16 mouse cellular contexts compared by ENCODE assay signal in the genomic region with DNA sequence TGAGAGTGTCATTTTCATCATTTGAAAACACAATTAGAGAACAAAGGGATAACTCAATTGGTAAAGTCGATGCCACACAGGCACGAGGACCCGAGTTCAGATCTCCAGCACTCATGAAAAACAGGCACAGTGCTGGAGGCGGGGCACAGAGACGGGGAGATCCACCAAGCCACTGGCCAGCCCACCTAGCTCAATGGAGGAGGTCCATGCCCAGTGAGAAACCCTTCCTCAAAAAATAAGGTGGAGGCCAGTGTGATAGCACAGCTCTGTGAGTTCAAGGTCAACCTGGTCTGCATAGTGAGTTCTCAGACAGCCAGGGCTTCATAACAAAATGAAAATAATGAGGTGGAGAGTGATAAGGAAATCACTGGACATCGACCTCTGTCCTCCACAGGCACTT.
DNase-seq lines count a peak whose midpoint lies in the region; ATAC-seq and TF ChIP-seq lines count a peak whose summit lies in the region.
"Had no signal": no experiment of that assay in that cellular context is flagged by ENCODE, and none has a peak within 500 bp of the region (broad histone marks: within the 10 kb centered on the region; RNA-seq: fewer than 3 reads in every experiment).

No protein-coding gene starts in this region.

- no peak for ATAC-seq in forebrain, embryonic 11.5 days (replicated peaks; ENCODE audit: low FRiP score)
- no peak for ATAC-seq in forebrain, postnatal 0 days
- ATAC-seq in kidney, embryonic 16.5 days (ENCODE audit: low FRiP score, low TSS enrichment), result peak; percentile 50; the same call in 1 of the 2 replicates
- 0 out of 2 replicates have a peak, but pooled peaks have one; percentile 16 for ATAC-seq in forebrain, embryonic 15.5 days (replicated peaks)
- peak; percentile 41; the same call in 1 of the 2 replicates for ATAC-seq in midbrain, embryonic 15.5 days (replicated peaks)

- 89% methylated on average over 6 of the region's 6 CpGs for whole genome bisulfite sequencing in forebrain, embryonic 11.5 days
- WGBS in forebrain, postnatal 0 days, result 93% methylated on average over 6 of the region's 6 CpGs
- 91% methylated on average over 6 of the region's 6 CpGs for WGBS in kidney, embryonic 16.5 days
- WGBS in forebrain, embryonic 15.5 days, result 89% methylated on average over 6 of the region's 6 CpGs
- WGBS in midbrain, embryonic 15.5 days, result 96% methylated on average over 6 of the region's 6 CpGs

- no peaks in the 10 kb centered on the region for H3K36me3 ChIP-seq in forebrain, embryonic 11.5 days (ENCODE audit: control insufficient read depth, insufficient read depth, low read length)
- no peaks in the 10 kb centered on the region for H3K36me3 ChIP-seq in forebrain, postnatal 0 days (ENCODE audit: insufficient read depth)
- H3K36me3 ChIP-seq in kidney, embryonic 16.5 days (ENCODE audit: insufficient read depth, low read length), result no peaks in the 10 kb centered on the region
- no peaks in the 10 kb centered on the region for H3K36me3 ChIP-seq in forebrain, embryonic 15.5 days
- H3K36me3 ChIP-seq in midbrain, embryonic 15.5 days (replicated peaks), result no peaks in the 10 kb centered on the region
- H3K36me3 ChIP-seq: embryonic facial prominence, embryonic 13.5 days had no signal

- no peak overlapping the region for H3K9ac ChIP-seq in forebrain, embryonic 11.5 days (ENCODE audit: low read length)
- no peak overlapping the region for H3K9ac ChIP-seq in forebrain, postnatal 0 days
- no peak overlapping the region for H3K9ac ChIP-seq in kidney, embryonic 16.5 days (replicated peaks; ENCODE audit: low read length)
- H3K9ac ChIP-seq in forebrain, embryonic 15.5 days (replicated peaks), result no peak overlapping the region
- no peak overlapping the region for H3K9ac ChIP-seq in midbrain, embryonic 15.5 days
- H3K9ac ChIP-seq: embryonic facial prominence, embryonic 13.5 days had no signal

- DNase-seq in forebrain, embryonic 11.5 days (ENCODE audit: low spot score), result peak; percentile 49
- no peak for DNase-seq in forebrain, postnatal 0 days
- DNase-seq in kidney, adult 8-10 months, result no peak
- DNase-seq in embryo, embryonic 10.5 days (ENCODE audit: low spot score), result no peak
- DNase-seq in left cerebral cortex, postnatal 4 days, result no peak
- DNase-seq: adrenal gland, adult 8-10 months; cerebellum, adult 11-12 months; kidney, postnatal 4 days had no signal

- H3K4me1 ChIP-seq in forebrain, embryonic 11.5 days (replicated peaks; ENCODE audit: control insufficient read depth, insufficient read depth, low read length), result no peaks in the 10 kb centered on the region
- no peaks in the 10 kb centered on the region for H3K4me1 ChIP-seq in forebrain, postnatal 0 days (ENCODE audit: insufficient read depth)
- H3K4me1 ChIP-seq in kidney, embryonic 16.5 days (ENCODE audit: insufficient read depth, low read length), result no peaks in the 10 kb centered on the region
- H3K4me1 ChIP-seq in forebrain, embryonic 15.5 days, result peaks cover 8% of the 10 kb centered on the region
- no peaks in the 10 kb centered on the region for H3K4me1 ChIP-seq in midbrain, embryonic 15.5 days

- H3K4me3 ChIP-seq in forebrain, embryonic 11.5 days (ENCODE audit: low read depth, low read length), result no peak overlapping the region
- H3K4me3 ChIP-seq in forebrain, postnatal 0 days (ENCODE audit: low read depth, low read length), result no peak overlapping the region
- H3K4me3 ChIP-seq in kidney, embryonic 16.5 days (ENCODE audit: low read length), result no peak overlapping the region
- H3K4me3 ChIP-seq in forebrain, embryonic 15.5 days, result no peak overlapping the region
- no peak overlapping the region for H3K4me3 ChIP-seq in midbrain, embryonic 15.5 days
- H3K4me3 ChIP-seq: embryonic facial prominence, embryonic 13.5 days; erythroblast, embryonic 14.5 days had no signal

- intact Hi-C loops in left cerebral cortex, postnatal 4 days (cut with DNase I), result loop anchor here (5.0 kb wide), 1 partner anchor 144 kb away; no protein-coding TSS in a partner anchor

- no peak overlapping the region for H3K27ac ChIP-seq in forebrain, embryonic 11.5 days (ENCODE audit: low read depth, low read length)
- no peak overlapping the region for H3K27ac ChIP-seq in forebrain, postnatal 0 days (ENCODE audit: low read depth, low read length)
- no peak overlapping the region for H3K27ac ChIP-seq in kidney, embryonic 16.5 days (ENCODE audit: low read length)
- no peak overlapping the region for H3K27ac ChIP-seq in forebrain, embryonic 15.5 days (replicated peaks)
- no peak overlapping the region for H3K27ac ChIP-seq in midbrain, embryonic 15.5 days
- H3K27ac ChIP-seq: embryonic facial prominence, embryonic 13.5 days; hindbrain, postnatal 0 days; macrophage had no signal

- no peaks in the 10 kb centered on the region for H3K9me3 ChIP-seq in forebrain, embryonic 11.5 days (ENCODE audit: control insufficient read depth, low read length)
- H3K9me3 ChIP-seq in forebrain, postnatal 0 days (ENCODE audit: low read length), result no peaks in the 10 kb centered on the region
- H3K9me3 ChIP-seq in kidney, embryonic 16.5 days (ENCODE audit: low read length), result no peaks in the 10 kb centered on the region
- no peaks in the 10 kb centered on the region for H3K9me3 ChIP-seq in forebrain, embryonic 15.5 days
- no peaks in the 10 kb centered on the region for H3K9me3 ChIP-seq in midbrain, embryonic 15.5 days
- H3K9me3 ChIP-seq: embryonic facial prominence, embryonic 13.5 days had no signal

- H3K4me2 ChIP-seq in forebrain, embryonic 11.5 days (ENCODE audit: low read depth, low read length, severe bottlenecking), result no peak overlapping the region
- H3K4me2 ChIP-seq in forebrain, postnatal 0 days (ENCODE audit: low read depth), result no peak overlapping the region
- H3K4me2 ChIP-seq in kidney, embryonic 16.5 days (replicated peaks; ENCODE audit: low read depth, low read length), result no peak overlapping the region
- no peak overlapping the region for H3K4me2 ChIP-seq in forebrain, embryonic 15.5 days (replicated peaks)
- no peak overlapping the region for H3K4me2 ChIP-seq in midbrain, embryonic 15.5 days
- H3K4me2 ChIP-seq: embryonic facial prominence, embryonic 13.5 days; heart, embryonic 11.5 days had no signal

- H3K27me3 ChIP-seq in forebrain, embryonic 11.5 days (ENCODE audit: control insufficient read depth, insufficient read depth, low read length), result no peaks in the 10 kb centered on the region
- no peaks in the 10 kb centered on the region for H3K27me3 ChIP-seq in forebrain, postnatal 0 days (ENCODE audit: insufficient read depth, low read length)
- H3K27me3 ChIP-seq in kidney, embryonic 16.5 days (ENCODE audit: insufficient read depth, low read length), result no peaks in the 10 kb centered on the region
- no peaks in the 10 kb centered on the region for H3K27me3 ChIP-seq in forebrain, embryonic 15.5 days
- H3K27me3 ChIP-seq in midbrain, embryonic 15.5 days (replicated peaks), result no peaks in the 10 kb centered on the region
- H3K27me3 ChIP-seq: embryonic facial prominence, embryonic 13.5 days had no signal

- TF ChIP-seq CTCF in forebrain, postnatal 0 days (IDR thresholded peaks at IDR 0.05; ENCODE audit: low read depth), result no peak

Comparison
In these comparisons a context has a peak if more than half of its experiments do, and no peak if none do; other contexts are left out.
1. ATAC-seq: peak in kidney, embryonic 16.5 days (single experiment), forebrain, embryonic 15.5 days (single experiment) and midbrain, embryonic 15.5 days (single experiment); none in forebrain, embryonic 11.5 days (single experiment) and forebrain, postnatal 0 days (single experiment).